Mouse (Mus musculus) heart, postnatal 10 days (tissue): Measurements from ENCODE around the gene Ppp2r5e. TPM values are rescaled to one million over a fixed set of nuclear protein-coding genes. Genes with fewer than 3 reads are reported as not detected.

ENCODE experiments used
- DNase-seq, 2 experiments: peaks; one replicate each; pipeline ENCODE4 v3.0.0; 2021
- intact Hi-C: fragments of 180-260 bp; cut with DNase I; formaldehyde crosslinking; loops from one replicate; pipeline ENCODE4 v1.15.1; 2025
- total RNA-seq, 2 experiments: library from RNA; stranded (reverse); gene quantifications; 2 replicates each; pipeline ENCODE4 v1.2.3; 2021

The Ppp2r5e gene
- 10 to 100 TPM; 35.4 to 36.9 TPM for total RNA-seq

DNA sequence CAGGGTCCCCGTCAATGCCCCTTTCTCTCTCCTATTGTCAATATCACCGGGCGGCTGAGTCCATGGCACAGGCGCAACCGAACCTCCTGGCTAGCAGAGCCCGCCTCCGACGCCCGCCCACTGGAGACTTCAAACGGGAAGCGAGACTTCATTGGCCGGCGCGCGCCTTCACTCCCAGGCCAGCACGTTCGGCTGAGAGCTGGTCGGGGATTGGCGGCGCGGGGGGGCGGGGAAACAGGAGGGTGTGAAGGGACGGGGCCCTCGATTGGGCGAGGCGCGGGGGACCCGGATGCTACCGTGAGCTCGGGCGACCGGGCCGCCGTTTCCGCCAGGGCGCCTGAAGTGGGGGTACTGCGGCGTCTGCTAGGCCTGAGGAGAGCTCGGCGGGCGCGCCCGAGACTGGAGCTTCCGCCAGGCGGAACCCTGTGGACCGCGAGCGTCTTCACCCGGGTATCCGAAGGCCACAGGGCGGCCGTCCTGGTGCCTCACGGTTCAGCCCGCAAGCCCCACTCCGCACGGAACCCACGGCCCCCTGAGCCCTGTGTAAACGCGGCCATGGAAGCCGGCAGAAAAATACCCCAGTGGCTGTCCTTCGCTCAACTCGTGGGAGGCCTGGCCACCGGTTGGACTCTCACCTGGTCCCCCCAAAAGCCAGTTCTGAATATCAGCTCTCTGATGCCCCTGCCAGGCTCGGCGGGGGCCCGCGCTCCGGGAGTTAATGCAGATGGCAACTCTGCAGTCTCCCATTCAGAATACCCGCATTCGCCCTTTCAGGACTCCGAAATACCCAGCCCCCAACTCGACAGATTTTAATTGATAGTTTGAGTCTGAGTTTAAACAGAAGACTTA lies at the start of gene Ppp2r5e:
Gene Ppp2r5e (minus strand): TSS at position 92 of the 849 bp plus-strand sequence.
- peak; percentile 99 for DNase-seq
- intact Hi-C loops = loop anchor here (2.0 to 5.0 kb wide), 4 partner anchors 71 to 176 kb away; partner anchors contain the start of genes Sgpp1 and Wdr89

DNA sequence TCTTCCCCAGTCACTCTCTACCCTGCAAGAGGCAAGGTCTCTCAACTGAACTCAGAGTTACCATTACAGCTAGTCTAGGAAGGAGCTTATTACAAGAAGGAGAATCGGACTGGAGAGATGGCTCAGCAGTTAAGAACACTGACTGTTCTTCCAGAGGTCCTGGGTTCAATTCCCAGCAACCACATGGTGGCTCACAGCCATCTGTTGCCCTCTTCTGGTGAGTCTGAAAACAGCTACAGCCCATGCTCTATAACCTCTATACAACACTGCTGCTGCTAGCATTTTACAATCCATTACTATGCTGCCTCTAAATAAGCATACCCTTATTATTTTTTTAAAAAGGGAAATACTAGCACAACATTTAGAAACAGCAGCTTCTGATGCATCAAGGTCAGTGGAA lies 49.7 kb upstream of the Ppp2r5e start:
- DNase-seq = no peak
- intact Hi-C loops = no loop called here

DNA sequence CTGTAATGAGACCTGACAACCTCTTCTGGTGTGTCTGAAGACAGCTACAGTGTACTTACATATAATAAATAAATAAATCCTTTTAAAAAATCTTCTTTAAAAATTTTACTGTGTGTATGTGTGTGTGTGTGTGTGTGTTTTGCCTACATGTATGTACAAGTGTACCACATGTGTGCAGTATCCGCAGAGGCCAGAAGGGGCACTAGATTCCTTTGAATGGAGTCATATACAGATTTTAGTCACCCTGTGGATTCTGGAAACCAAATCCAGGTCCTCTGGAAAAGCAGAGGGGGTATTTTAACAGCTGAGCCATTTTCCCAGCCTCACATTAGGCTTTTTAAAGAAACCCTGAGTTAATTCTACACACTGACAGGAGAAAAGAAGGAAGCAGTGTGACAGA lies 45.7 kb upstream of the Ppp2r5e start:
- no peak for DNase-seq
- intact Hi-C loops = no loop called here

DNA sequence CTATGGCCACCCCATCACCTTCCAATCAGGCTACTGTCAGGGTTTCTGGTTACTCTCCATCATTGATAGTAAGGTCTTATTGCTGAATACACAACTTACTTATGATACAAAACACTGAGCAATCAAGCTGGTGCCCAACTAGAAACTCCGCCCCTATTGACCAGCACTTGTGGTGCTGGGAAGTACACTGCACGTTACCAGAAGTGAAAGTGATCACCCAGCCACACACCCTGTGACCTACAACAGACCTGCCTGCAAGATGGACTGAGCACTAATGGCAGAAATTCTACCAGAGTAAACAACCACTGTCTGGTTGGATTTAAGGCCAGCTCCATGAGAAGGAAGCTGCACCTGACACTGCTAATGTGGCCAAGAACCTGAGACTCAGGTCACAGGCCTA lies 42.3 kb upstream of the Ppp2r5e start:
- no peak for DNase-seq
- intact Hi-C loops = no loop called here

DNA sequence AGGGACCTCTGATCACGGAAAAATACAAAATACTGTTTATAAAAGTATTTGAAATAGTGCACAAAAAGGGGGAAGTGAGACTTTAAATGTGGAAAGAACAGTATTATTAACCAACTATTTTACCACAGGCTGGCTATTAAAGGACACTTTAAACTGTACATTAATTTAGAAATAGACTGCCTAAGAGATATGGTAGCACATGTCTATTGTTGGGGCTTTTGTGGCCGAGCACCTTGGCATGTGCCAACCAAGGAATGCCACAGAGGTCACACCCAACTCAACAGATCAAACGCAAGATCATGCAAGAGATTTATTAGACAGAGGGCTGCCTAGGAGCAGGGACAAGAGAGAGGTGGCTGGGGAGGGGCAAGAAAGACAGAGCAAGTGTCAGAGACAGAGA lies 41.1 kb upstream of the Ppp2r5e start:
- DNase-seq = no peak
- intact Hi-C loops = no loop called here

DNA sequence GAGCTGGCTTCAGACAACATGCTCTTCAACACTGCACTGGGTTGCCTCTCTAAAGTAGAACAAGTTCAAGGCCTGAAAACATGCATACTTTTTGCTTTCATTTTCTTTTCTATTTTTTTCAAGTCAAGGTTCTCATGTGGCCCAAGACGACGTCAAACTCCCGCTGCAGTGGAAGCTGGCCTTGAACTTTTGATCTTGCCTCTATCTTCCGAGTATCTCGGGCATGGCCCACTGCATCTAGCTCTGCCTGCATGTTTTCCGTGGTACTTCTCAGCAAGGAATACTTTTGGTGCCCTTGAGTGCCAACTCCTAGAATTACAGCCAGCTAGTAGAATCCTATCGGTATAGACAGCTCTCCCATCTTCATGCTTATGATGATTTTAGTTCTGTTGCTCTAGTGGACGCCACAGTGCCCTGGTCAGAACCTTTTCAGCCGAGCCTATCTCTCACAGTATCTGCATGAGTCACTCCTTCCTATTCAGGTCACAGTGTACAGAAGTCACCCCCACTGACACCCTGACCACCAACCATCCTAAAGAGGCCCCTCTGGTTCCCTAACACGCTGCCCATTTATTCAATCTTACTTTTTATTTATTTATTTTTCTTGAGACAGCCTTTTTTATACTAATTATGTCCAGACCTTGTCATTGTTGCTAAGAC lies 39.9 kb upstream of the Ppp2r5e start:
- intact Hi-C loops = no loop called here
- DNase-seq = no peak

DNA sequence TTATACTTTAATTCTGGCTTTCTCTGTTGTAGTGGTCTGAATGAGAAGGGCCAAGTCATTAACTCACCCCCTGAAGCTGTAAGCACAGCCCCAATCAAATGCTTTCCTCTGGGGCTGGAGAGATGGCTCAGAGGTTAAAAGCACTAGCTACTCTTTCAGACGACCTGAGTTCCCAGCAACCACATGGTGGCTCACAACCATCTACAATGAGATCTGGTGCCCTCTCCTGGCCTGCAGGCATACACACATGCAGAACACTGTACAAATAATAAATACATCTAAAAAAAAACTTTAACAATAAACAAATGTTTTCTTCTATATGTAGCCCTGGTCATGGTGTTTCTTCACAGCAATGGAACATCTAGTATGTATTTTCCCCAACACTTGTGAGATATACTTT lies 33.6 kb upstream of the Ppp2r5e start:
- no peak for DNase-seq
- intact Hi-C loops = no loop called here

DNA sequence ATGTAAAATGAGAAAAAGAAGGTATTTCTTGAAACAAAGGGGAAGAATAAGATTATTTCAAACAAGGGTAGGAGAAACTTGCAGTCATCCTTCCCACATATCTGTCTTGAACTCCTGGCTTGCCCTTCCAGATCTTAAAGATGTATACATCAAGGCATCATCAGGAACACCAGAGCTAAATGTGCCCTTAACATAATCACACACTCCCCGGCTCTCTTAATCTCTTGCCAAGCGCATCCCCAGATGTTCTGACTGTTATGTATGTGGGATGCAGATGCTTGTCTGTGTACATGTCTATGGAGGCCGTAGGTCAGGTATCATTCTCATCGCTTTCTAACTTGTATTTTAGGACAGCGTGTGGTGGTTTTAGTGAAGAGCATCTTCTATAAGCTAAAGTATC lies 27.2 kb upstream of the Ppp2r5e start:
- intact Hi-C loops = no loop called here
- DNase-seq = no peak

DNA sequence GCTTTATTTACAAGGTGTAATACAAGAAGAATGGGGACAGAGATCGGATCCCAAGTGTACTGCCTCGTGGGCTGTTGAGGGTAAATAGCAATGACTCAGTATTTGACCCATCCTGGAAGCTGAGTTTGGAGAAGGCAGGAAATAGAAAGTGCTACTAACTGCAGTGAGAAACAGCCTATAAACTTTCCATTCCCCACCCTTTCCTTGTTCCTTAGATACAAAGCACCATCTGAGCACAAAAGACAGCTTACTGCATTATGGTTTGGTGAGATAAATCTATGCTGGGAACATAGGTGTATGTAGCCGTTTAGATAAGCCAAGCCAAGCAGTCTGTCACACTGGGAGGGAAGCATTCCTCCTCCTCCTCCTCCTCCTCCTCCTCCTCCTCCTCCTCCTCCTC lies 26.8 kb upstream of the Ppp2r5e start:
- no peak for DNase-seq
- intact Hi-C loops = no loop called here

DNA sequence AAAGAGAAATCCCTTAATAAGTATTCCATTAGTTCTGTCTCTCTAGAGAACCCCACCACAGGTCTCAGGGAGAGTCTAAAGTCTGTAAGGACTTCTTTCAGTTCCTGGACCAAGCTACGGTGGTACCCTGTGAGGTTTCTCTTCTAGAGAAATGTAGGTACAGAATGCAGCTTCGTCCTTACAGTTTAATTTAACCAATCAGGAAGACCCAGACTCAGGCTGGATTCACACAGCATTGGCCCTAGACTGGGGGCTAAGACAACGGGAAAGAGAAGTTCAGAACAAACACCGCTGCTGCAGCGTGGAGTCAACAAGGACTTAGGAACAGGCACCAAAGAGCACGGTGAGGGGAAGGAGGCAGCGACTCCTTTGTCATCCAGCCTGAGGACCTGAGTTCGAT lies 20.8 kb upstream of the Ppp2r5e start:
- peak in 1 of 2 experiments; percentile 5 for DNase-seq
- intact Hi-C loops = no loop called here

DNA sequence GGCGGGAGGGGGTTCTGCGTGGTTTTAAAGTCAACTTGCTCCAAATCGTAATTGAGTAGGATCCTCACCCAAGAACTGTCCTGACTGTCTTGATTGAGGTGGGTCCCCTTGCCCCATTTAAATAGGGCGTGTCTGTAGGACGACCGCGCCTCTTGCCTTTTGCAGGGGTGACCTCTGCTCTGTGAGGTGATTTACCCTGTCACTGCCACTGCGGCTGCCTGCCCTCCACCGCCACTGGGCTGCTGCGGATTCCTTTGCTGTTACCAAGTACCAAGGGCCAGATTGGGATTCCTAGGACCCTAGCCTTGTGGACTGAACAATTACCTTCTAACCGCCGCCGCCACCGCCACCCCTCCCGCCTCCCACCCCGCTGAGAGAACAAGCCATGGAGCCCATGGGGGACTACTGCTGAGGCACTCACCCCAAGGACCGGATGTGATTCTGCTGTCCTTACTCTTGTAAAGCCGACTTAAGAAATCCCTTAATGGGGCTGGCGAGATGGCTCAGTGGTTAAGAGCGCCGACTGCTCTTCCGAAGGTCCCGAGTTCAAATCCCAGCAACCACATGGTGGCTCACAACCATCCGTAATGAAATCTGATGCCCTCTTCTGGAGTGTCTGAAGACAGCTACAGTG lies 20.2 kb upstream of the Ppp2r5e start:
- intact Hi-C loops = no loop called here
- DNase-seq = peak; percentile 57 to 66

DNA sequence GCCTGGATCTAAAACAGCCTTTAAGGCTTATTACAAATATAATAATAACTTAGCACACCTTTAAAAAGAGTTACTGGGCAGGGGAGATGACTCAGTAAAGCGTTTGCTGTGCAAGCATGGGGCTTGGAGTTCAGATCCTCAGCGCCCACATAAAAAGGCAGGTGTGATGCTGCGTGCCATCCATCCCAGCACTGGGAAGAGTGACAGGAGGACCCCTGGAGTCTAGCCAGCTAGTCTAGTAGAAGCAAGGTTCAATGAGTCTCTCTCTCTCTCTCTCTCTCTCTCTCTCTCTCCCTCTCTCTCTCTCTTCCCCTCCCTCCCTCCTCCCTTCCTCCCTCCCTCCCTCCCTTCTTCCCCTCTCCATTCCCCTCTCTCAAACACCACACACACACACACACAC lies 19.5 kb upstream of the Ppp2r5e start:
- peak; percentile 19 to 26 for DNase-seq
- intact Hi-C loops = no loop called here

DNA sequence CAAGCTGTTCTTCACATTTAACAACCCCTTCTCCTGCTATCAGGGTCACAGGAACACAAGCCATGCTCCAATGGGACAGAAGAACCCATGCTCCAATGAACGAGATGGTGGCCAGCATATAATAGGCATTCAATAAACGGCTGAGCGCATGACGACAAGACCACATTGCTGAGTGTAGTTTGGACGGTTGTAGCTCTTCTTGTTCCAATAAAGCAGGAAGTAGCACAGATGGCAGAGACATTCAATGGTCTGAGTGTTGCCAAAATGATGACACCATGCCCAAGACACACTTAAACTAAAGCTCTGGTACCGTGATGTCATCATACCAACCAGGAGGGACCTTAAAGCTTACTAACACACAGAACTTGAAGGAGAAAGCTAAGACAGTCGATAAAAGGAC lies 16.7 kb upstream of the Ppp2r5e start:
- intact Hi-C loops = no loop called here
- DNase-seq = no peak

DNA sequence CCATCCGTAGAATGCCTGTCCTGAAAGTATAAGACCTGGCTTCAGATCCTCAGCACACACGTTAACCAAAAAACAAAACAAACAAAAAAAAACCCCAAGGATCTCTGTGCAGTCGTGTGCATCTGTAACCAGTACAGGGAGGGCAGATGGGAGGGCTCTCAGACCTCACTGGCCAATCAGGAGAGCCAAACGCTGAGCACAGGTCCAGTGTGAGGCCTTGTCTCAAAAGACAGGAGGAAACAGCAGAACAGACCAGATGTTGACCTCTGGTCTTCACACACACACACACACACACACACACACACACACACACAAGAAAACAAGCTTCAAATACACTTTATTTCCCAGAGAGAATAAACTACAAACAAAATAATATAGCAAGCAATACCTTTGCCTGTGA lies 3.4 kb upstream of the Ppp2r5e start:
- intact Hi-C loops = loop anchor here (5.0 kb wide), 3 partner anchors 68 to 173 kb away; partner anchors contain the start of genes Sgpp1 and Wdr89
- peak; percentile 21 to 36 for DNase-seq

DNA sequence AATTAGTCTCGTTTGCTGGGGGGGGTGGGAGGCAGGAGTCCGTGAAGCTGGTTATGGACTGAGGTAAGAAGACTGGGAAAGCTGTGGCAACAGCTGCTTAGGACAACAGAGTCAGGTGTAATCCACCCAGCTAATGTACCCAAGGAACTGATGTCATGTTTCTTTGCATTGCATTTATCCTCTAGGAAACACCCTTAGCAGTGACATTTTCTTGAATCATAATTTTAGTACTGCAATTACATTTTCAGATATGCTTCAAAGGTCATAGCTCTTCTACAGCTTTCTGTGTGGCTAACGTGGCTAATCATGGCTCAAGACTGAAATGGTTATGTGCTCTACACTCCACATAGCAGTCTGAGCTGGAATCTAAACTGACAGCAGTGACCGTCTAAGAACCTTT lies 2.9 kb upstream of the Ppp2r5e start:
- no peak for DNase-seq
- intact Hi-C loops = loop anchor here (5.0 kb wide), 3 partner anchors 68 to 173 kb away; partner anchors contain the start of genes Sgpp1 and Wdr89

DNA sequence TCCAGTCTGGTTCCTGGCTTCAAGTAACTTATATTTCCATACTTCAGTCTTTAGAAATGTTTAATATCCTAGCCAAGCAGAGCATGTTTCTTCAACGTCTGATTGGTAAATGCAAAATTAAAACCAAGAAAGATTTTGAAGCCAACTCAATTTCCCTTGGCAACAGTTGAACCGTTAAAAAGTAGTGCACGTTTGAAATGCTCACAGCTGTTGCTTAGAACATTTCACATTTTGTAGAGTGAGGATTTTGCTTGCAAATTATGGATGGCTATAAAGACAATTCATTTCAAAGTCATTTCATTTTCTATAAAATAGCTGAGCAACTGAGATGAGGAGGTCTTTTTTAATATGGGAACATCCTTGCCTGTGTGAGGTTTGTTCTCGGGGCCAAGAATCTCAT lies 1.7 kb upstream of the Ppp2r5e start:
- intact Hi-C loops = loop anchor here (2.0 to 5.0 kb wide), 4 partner anchors 70 to 175 kb away; partner anchors contain the start of genes Sgpp1 and Wdr89
- DNase-seq = no peak

DNA sequence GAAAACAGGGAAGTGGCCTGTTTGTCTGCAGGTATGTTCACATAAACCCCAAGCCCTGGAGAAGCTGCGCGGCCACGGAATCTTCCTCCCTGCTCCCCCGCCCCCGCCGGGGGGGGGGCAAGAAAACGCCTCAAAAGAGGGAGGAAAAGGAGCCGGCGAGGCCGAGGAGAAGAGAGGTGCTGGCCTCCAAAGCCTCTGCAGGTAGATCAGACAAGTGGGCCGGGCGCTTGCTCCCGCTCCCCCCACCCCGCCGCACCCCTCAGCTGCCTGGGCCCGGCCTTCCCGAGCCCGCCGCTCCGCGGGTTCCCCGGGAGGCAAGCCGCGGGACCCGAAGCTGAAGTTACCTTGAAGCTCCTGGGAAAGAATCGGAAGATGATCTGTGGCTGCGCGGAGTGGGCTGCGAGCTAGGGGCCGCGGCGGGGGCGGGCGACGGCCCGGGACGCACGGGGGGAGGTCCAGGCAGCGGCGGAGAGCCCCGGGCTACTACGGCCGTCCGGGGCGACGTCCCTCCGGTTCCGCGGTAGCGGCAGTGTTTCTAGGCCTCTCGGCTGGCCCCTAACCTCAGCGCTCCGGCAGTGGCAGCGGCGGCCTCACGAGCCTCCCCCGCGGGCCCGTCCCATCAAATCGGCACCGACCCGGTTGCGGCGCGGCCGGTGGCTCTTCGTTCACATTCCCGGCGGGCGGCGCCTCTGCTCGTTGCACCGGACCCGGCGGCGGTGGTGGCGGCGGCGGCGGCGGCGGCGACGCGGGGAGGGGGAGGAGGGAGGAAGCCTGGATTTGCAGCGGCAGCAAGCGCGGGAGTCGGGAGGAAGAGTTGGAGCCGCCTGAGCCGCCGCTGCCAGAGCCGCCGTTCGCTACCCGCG lies 523 bp downstream of the Ppp2r5e start:
- intact Hi-C loops = loop anchor here (2.0 to 5.0 kb wide), 4 partner anchors 72 to 177 kb away; partner anchors contain the start of genes Sgpp1 and Wdr89
- no peak for DNase-seq

DNA sequence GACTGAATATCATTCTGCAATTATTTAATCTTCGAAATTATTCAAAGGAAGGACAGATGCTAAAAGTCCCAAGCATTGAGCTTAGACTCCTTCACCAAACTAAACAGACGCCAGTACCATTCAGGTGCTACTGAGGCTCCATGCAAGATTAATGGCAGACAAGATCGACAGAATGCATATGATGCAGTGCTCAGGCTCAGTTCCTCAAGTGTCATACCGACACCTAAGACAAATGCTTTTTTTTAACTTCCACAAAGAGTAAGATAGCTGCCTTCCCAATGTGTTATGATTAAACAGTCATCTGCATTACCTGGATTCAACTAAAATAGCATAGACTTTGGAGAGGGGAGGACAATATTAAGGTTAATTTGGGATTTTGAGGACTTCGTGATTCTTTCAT lies 1.6 kb downstream of the Ppp2r5e start:
- no peak for DNase-seq
- intact Hi-C loops = no loop called here

DNA sequence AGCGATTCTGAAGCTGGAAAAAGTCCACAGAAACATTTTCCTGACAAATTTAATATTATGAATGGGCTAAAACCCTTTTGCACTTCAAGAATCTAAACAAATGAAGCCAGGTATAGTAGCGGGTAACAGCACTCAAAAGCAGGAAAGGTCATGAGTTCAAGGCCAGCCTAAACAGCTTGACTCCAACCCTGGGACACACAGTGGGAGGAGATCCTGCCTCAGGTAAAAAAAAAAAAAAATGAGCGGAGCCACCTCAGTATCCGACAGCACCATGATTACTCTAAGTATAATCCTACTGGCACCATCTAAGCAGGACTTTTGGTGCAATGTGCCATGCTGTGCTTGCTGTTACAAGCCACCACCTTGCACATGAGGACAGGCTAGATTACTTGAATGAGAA lies 2.2 kb downstream of the Ppp2r5e start:
- intact Hi-C loops = no loop called here
- no peak for DNase-seq

DNA sequence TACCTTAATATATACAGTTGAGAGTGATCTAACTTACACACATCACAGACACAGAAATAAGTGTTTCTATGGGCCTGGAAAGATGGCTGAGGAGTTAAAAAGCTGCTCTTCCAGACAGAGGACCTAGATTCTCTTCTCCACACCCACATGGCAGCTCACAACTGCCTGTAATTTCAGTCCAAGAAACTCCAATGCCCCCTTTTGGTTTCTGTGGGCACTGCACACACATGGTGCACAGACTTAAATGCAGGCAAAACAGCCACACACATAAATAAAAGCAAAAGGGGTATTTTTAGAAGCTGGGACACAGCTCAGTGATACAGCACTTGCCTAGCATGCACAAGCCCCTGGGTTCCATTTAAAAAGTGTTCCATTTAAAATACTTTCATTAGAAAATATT lies 8.5 kb downstream of the Ppp2r5e start:
- intact Hi-C loops = no loop called here
- DNase-seq = no peak
